Mouse (Mus musculus) gastrocnemius, adult 2 months (tissue): ENCODE measurements around the gene Stat5b. TPM values are rescaled to one million over a fixed set of nuclear protein-coding genes. Genes with fewer than 3 reads are reported as not detected.

Source experiments
- DNase-seq: peaks from one replicate; pipeline ENCODE4 v3.0.0; 2022
- H3K27ac ChIP-seq: fragments of 200-600 bp; 2 replicates; pipeline ENCODE4 v1.8.1; 2022; ENCODE audit warnings: mild to moderate bottlenecking
- H3K4me3 ChIP-seq: fragments of 200-600 bp; 2 replicates; pipeline ENCODE4 v1.8.1; 2022; ENCODE audit warnings: mild to moderate bottlenecking, moderate library complexity
- CTCF ChIP-seq: fragments of 200-600 bp; IDR thresholded peaks from 2 replicates; pipeline ENCODE4 v1.8.1; 2022; ENCODE audit warnings: antibody characterized with exemption, mild to moderate bottlenecking, moderate library complexity
- intact Hi-C: fragments of 180-260 bp; cut with DNase I; formaldehyde crosslinking; loops from one replicate; pipeline ENCODE4 v1.15.1; 2025
- total RNA-seq, 2 experiments: library from RNA; stranded (reverse); gene quantifications; 2 replicates each; pipeline ENCODE4 v1.2.3; 2021

Stat5b gene
- total RNA-seq, 2 experiments from 2014 or later: 139 to 145 TPM

DNA sequence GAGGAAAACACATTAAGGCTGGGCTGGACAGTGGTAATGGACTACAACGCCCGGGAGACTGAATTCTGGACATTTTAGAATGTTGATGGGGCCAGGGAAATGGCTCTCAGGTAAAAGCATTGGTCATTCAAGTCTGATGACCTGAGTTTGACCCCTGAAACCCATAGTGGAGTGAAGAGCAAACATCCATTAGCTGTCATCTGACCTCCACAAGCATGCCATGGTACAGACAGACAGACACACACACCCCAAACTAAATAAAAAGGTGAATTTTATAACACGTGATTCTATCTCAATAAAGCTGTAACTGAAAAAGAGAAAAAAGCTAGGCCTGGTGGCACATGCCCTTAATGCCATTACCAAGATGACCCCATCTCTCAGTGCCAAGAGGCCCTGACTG is 34.2 kb downstream of the Stat5b start:
- peak overlapping the region; percentile 95 for H3K27ac ChIP-seq
- DNase-seq: no peak

DNA sequence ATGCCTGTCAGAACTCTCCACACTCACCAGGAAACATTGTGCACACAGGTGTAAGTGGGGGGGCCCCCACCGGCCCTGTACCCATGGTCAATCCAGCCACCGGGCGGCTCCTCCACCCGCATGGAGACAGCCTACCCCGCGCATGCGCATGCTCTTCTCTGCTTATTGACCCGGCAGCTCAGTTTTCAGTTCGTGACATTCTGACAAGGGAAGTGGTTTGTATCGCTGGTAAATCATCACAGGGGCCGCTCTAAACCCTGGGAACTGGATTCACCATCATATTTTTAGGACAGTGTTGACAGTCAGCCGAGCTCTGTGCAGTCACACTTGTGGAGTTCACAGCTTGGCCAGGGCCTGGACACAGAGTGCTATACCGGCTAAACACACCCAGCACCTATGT is 36.0 kb downstream of the Stat5b start:
- intact Hi-C loops: no loop called here
- peak; percentile 95 for DNase-seq
- peak overlapping the region; percentile 95 for H3K27ac ChIP-seq
- peak; percentile 32; the same call in 1 of the 2 replicates for TF ChIP-seq CTCF
- peak overlapping the region; percentile 70 for H3K4me3 ChIP-seq

More for the DNA sequence above, 34.2 kb downstream of the Stat5b start:
- peak overlapping the region; percentile 70 for H3K4me3 ChIP-seq
- intact Hi-C loops: no loop called here
- no peak for TF ChIP-seq CTCF

DNA sequence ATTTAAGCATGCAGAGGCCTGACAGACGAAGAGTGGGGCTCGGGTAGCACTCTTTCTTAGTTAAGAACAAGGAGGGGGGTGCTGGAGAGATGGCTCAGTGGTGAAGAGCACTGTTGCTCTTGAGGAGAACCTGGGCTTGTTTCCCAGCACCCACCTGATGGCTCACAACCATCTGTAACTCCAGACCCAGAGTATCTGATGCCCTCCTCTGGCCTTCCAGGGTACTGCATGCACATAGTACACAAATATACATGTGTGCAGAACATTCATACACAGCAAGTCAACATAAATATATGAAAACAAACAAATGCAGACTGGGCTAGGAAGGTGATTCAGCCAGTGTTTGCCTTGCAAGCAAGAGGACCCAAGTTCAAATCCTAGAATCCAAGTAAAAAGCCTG is 39.4 kb downstream of the Stat5b start:
- peak overlapping the region; percentile 87 for H3K27ac ChIP-seq
- peak; percentile 59 for TF ChIP-seq CTCF

DNA sequence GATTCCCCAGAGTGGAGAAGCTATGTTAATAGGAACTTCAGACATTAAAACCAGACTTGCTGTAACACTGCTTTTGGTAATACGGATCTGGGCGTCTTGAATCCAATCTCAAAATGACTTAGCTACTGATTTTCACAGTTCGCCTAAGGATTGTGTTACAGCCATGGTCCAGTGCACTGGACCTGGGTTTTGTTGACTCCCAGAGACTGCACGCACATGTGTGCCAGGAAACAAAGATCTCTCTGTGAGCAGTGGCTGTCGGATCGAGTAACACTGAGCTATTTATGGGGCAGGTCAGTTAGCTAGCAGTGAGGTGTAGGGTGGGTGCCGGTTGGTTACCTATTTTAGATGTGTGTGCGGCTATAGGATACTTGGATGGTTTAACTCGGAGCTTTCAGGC is 40.0 kb downstream of the Stat5b start:
- TF ChIP-seq CTCF: no peak
- Histone ChIP-seq H3K27ac (peak overlapping the region; percentile 87), H3K4me3 (peak overlapping the region; percentile 22)
- intact Hi-C loops: no loop called here
- peak; percentile 75 for DNase-seq

More for the DNA sequence above, 39.4 kb downstream of the Stat5b start:
- peak; percentile 57 for DNase-seq
- peak overlapping the region; percentile 22 for H3K4me3 ChIP-seq
- intact Hi-C loops: no loop called here

DNA sequence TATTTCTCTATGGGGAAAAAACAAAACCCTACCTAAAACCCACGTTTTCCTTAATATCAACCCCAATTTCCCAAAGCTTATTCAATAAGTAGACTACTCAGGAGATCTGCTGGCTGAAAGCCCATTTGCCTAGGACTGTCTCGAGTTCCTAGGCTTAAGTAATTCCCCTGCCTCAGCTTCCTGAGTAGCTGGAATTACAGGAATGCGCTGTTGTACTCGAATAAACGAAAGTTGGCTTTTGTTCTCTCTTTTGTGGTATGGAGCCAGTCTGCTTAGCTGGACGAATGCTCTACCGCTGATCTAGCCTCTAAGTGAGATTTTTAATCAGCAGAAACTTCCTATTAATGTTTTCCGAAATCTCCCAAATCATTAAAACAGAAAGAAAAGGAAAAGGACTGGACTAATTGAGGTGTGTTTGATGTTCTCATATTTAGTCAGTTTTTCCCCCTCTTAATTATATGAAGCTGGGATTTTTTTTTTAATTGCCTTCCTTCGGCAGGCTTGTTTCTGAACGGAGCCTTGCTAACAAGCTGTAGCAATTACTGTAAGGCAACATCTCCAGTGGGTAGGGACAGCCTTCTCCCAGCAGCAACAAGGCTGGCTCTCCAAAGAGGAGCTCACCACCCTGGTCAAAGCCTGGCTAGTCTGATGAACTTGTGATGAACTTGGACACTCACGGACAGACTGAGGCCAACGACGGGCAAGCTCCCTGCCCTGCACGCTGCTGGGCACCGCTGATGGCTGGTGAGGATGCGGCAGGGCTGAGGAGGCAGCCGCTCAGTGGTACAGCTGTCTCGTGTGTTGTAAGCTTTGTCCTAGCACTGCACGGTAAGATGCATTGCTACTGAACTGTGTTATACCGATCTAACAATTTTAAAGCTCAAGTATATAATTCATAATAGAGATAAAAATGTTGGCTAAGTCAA is 43.9 kb downstream of the Stat5b start:
- H3K27ac ChIP-seq: peak overlapping the region; percentile 87
- peak overlapping the region; percentile 20 for H3K4me3 ChIP-seq
- no peak for TF ChIP-seq CTCF
- DNase-seq: peak; percentile 71
- intact Hi-C loops: no loop called here

DNA sequence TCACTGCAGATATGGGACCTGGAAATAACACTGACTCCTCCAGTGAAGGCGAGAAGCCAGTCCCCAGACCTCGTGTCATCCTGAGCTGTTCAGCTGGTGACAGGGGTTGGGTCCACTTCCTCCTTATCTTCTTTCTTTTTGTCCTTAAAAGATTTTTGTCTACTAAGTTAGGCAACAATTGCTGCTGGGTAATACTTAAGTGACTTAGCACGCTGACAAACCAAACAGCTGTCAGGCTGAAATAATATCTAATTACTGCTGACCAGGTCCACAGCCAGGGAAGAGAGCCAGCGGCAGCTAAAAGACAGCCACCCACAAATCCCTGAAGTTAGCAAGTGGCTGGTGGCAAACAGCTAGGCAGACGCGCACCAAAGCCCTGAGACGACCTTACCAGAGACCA is 45.0 kb downstream of the Stat5b start:
- peak; percentile 85 for DNase-seq

DNA sequence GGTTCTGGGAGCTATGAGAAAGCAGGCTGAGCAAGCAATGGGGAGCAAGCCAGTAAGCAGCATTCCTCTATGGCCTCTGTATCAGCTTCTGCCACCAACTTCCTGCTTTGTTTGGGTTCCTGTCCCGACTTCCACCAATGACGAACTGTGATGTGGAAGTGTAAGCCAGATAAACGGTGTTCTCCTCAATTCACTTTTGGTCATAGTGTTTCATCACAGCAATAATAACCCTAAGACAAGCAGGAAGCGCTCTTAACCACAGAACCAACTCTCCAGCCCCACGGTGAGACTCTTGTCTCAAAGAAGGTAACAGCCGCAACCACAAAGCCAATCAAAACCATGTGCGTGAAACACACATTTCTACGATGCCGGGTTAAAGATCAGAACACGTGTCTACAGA is 46.1 kb downstream of the Stat5b start:
- no peak for DNase-seq
- intact Hi-C loops: no loop called here
- H3K4me3 ChIP-seq: no peak overlapping the region; the same call in 1 of the 2 replicates
- peak overlapping the region; percentile 87 for H3K27ac ChIP-seq
- no peak for TF ChIP-seq CTCF

More for the DNA sequence above, 45.0 kb downstream of the Stat5b start:
- intact Hi-C loops: no loop called here
- Histone ChIP-seq H3K4me3 (peak overlapping the region; percentile 20), H3K27ac (peak overlapping the region; percentile 87)
- TF ChIP-seq CTCF: no peak

DNA sequence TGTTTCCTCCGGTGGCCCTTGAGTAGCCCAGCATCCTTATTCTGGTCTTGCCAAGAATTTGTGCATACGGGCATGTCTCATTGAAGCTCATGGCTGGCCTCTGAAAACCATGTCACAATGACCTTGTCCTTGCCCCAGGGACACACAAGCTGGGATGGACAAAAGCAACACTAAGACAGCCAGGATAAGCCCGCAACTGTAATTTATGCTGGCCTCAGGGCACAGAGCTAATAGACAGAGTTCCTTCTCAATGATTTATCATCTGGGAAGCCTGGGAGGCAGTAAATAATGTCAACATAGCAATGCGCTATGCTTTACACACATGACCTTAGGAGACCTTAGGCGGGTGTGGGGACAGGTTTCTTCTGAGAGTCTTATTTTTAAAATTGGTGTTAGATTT is 51.1 kb downstream of the Stat5b start:
- TF ChIP-seq CTCF: no peak
- peak; percentile 18 for DNase-seq
- intact Hi-C loops: no loop called here
- peak overlapping the region; percentile 48 for H3K27ac ChIP-seq
- H3K4me3 ChIP-seq: no peak overlapping the region

DNA sequence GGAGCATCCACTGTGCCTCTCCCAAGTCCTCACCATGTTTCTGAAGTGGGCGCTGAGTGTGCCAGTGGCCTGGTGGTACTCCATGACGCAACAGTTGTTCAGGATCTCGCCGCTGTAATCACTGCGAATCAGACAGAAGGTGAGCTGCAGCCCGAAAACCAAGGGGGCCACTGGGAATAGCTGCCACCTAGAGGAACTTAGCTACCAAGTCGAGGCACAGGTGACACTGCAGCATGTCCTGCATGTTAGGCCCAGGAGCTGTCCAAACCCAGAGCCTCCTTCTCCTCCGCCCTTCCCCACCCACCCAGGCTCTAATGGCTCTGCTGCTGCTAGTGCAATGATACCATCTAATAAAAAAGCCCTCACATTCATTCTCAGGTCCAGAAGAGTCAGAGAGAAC is 53.9 kb downstream of the Stat5b start:
- TF ChIP-seq CTCF: no peak
- intact Hi-C loops: no loop called here
- no peak for DNase-seq

DNA sequence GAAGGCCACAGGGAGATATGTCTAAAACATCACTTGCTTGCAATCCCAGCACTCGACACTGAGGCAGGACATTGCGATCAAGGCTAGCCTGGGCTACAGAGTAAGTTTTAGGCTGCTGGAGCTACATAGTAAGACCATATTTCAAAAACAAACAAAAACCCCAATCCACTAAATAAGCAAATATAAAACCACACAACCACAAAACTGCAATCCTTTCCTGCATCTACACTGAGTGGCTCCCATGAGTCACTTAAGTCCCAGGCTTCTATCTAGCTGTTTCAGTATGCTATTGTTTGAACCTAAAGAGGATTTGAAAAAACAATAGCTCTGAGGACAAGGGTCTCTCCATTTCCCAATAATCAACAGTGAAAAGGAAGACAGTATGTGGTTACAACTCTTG is 55.1 kb downstream of the Stat5b start:
- intact Hi-C loops: no loop called here
- Histone ChIP-seq H3K27ac (no peak overlapping the region), H3K4me3 (no peak overlapping the region)
- no peak for TF ChIP-seq CTCF
- no peak for DNase-seq

More for the DNA sequence above, 53.9 kb downstream of the Stat5b start:
- no peak overlapping the region for H3K27ac ChIP-seq
- H3K4me3 ChIP-seq: no peak overlapping the region

DNA sequence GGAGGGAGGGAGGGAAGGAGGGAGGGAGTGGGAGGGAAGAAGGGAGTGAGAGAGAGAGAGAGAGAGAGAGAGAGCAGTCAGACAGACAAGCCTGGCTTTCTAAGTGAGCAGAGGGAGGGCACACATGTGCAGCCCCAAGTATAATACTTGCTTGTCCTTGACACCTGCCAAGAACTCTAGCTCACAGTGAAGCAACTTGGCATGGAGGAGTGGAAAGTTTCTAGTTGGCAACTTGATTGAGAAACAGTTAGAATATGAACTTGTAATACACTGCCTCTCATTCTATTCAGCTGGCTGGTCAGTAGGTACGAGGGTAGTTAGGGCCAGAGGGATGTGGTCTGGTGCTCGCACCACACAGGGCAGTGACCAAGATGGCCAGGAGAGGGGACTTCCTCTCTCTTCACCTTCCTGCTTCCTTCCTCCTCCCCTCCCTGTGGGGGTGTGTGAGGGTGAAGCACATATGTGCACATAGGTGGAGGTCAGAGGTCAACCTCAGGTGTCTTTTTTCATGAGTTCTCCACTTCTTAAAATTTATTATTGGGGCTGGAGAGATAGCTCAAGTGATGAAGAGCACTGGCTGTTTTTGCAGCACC is 59.0 kb downstream of the Stat5b start:
- DNase-seq: peak; percentile 51
- Histone ChIP-seq H3K27ac (peak overlapping the region; percentile 93), H3K4me3 (peak overlapping the region; percentile 4)
- no peak for TF ChIP-seq CTCF
- intact Hi-C loops: loop anchor here (2.0 kb wide), 2 partner anchors 17 to 29 kb away; no protein-coding TSS in a partner anchor

DNA sequence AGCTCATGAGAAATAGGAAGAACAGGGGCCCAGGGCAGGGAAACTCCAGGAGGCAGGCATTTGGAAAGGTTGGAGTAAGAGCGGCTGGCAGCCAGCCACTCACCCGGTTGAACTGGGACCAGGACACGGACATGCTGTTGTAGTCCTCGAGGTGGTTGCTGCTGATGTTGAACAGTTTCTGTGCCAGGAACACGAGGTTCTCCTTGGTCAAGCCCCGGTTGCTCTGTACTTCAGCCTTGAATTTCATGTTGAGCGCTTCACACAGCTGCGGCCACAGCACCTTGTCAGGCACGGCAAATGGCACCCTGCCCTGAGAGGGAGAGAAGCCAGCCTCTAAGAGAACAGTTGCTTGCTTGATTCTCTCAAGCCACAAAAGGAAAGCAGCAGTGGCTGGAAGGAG is 59.9 kb downstream of the Stat5b start:
- intact Hi-C loops: loop anchor here (2.0 kb wide), 1 partner anchor 30 kb away; no protein-coding TSS in a partner anchor
- H3K27ac ChIP-seq: peak overlapping the region; percentile 93
- H3K4me3 ChIP-seq: peak overlapping the region; percentile 14; the same call in 1 of the 2 replicates
- DNase-seq: peak; percentile 95

DNA sequence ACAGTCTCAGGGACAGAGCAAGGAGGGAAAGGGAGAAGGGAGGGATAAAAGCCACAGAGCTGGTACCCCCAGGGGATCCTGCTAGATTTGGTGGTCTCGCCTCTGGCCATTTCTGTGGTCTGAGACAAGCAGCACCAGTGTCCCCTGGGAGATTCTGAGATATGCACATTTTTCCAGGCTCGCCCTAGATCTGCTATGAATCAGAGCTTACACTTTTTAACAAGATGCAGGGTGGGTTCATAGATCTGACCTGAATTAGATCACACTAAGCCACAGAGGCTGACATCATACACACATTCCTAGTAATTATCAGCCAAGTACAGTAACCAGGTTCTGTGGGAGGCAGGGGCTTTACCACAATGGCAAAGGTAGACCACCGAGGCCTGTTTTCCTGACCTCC is 60.8 kb downstream of the Stat5b start:
- intact Hi-C loops: loop anchor here (2.0 kb wide), 1 partner anchor 31 kb away; no protein-coding TSS in a partner anchor
- H3K27ac ChIP-seq: peak overlapping the region; percentile 93
- H3K4me3 ChIP-seq: no peak overlapping the region
- no peak for TF ChIP-seq CTCF
- DNase-seq: peak; percentile 21
